Mouse (Mus musculus) midbrain, embryonic 16.5 days (tissue): ENCODE data around the gene Fkbp15. TPM values are rescaled to one million over a fixed set of nuclear protein-coding genes. Genes with fewer than 3 reads are reported as not detected.

ENCODE experiments used
- ATAC-seq: fragments of 200-750 bp; cut with Nextera tagmentation; 2 replicates; pipeline ENCODE4 v1.8.0; 2017; ENCODE audit warnings: moderate TSS enrichment
- H3K27ac ChIP-seq: fragments of 300-500 bp; sonication (generic); 2 replicates; pipeline ENCODE4 v1.5.1; 2014; ENCODE audit warnings: mild to moderate bottlenecking, low read length, mixed read lengths
- H3K27me3 ChIP-seq: fragments of 300-500 bp; sonication (generic); 2 replicates; pipeline ENCODE4 v1.6.1; 2014; ENCODE audit warnings: low read depth, low read length, mixed read lengths; ENCODE audit not compliant: control insufficient read depth, insufficient read depth
- H3K36me3 ChIP-seq: fragments of 300-500 bp; sonication (generic); 2 replicates; pipeline ENCODE4 v1.6.1; 2014; ENCODE audit warnings: mild to moderate bottlenecking, low read length, moderate library complexity, mixed read lengths; ENCODE audit not compliant: control insufficient read depth, insufficient read depth
- H3K4me1 ChIP-seq: fragments of 300-500 bp; sonication (generic); 2 replicates; pipeline ENCODE4 v1.6.1; 2014; ENCODE audit warnings: mild to moderate bottlenecking, low read length, mixed read lengths; ENCODE audit not compliant: control insufficient read depth, insufficient read depth
- H3K4me2 ChIP-seq: fragments of 300-500 bp; sonication (generic); 2 replicates; pipeline ENCODE4 v1.6.1; 2014; ENCODE audit warnings: mild to moderate bottlenecking, low read length, mixed read lengths
- H3K4me3 ChIP-seq: fragments of 300-500 bp; sonication (generic); 2 replicates; pipeline ENCODE4 v1.5.1; 2014; ENCODE audit warnings: low read depth, mild to moderate bottlenecking, low read length, moderate library complexity, mixed read lengths
- H3K9ac ChIP-seq: fragments of 300-500 bp; sonication (generic); 2 replicates; pipeline ENCODE4 v1.6.1; 2014; ENCODE audit warnings: low read depth, low read length, mixed read lengths
- H3K9me3 ChIP-seq: fragments of 300-500 bp; sonication (generic); replicated peaks from 2 replicates; pipeline ENCODE4 v1.6.1; 2014; ENCODE audit warnings: mild to moderate bottlenecking, low read length, mixed read lengths; ENCODE audit not compliant: control insufficient read depth, poor library complexity, severe bottlenecking
- WGBS: fragments of 180-500 bp; shearing (Covaris S2); extraction: QIAGEN DNeasy Blood & Tissue Kit; methylation state at CpG from one replicate; pipeline ENCODE4 v1.1.7; 2014; 5-methylcytosine and 5-hydroxymethylcytosine counted together
- polyA plus RNA-seq: library from polyadenylated mRNA; unstranded; fragments of >200 nt; fragmentation: Nextera tagmentation; extraction: Ambion mirVana; gene quantifications from 2 replicates; pipeline ENCODE4 v1.2.1, GENCODE M21; 2015

Gene Fkbp15
- polyA plus RNA-seq, 1 experiment from 2014 or later: 21.9 TPM

- Histone ChIP-seq H3K4me1 (peaks cover 23% of the 10 kb centered on the region), H3K36me3 (no peaks in the 10 kb centered on the region), H3K27ac (no peak overlapping the region), H3K4me3 (peak overlapping the region; percentile 89; the same call in 1 of the 2 replicates), H3K27me3 (no peaks in the 10 kb centered on the region), H3K9me3 (no peaks in the 10 kb centered on the region), H3K4me2 (peak overlapping the region; percentile 71), H3K9ac (no peak overlapping the region)
- WGBS: 90% methylated on average over 1 of the region's 1 CpGs
- ATAC-seq: no peak
Observed at GRCm38 (mm10) chr4:62361997-62362396, 1.6 kb upstream of the Fkbp15 start.

- peaks cover 23% of the 10 kb centered on the region for H3K4me1 ChIP-seq
- H3K4me2 ChIP-seq: peak overlapping the region; percentile 71
- H3K9ac ChIP-seq: peak overlapping the region; percentile 64; the same call in 1 of the 2 replicates
- WGBS: 47% methylated on average over 6 of the region's 6 CpGs
- H3K27ac ChIP-seq: no peak overlapping the region
- H3K27me3 ChIP-seq: no peaks in the 10 kb centered on the region
- H3K4me3 ChIP-seq: peak overlapping the region; percentile 89
- H3K36me3 ChIP-seq: no peaks in the 10 kb centered on the region
- ATAC-seq: no peak
- H3K9me3 ChIP-seq: no peaks in the 10 kb centered on the region
Observed at GRCm38 (mm10) chr4:62361571-62361970, 1.2 kb upstream of the Fkbp15 start.

GRCm38 (mm10) chr4:62360805-62361455, 582 bp upstream of the Fkbp15 start:
- H3K9ac ChIP-seq: peak overlapping the region; percentile 64
- no peaks in the 10 kb centered on the region for H3K36me3 ChIP-seq
- H3K4me3 ChIP-seq: peak overlapping the region; percentile 89
- ATAC-seq: peak; percentile 36; the same call in 1 of the 2 replicates
- H3K27me3 ChIP-seq: no peaks in the 10 kb centered on the region
- H3K9me3 ChIP-seq: no peaks in the 10 kb centered on the region
- H3K4me2 ChIP-seq: peak overlapping the region; percentile 71
- peaks cover 23% of the 10 kb centered on the region for H3K4me1 ChIP-seq
- H3K27ac ChIP-seq: peak overlapping the region; percentile 61
- WGBS: under 1% methylated on average over 21 of the region's 22 CpGs

- Histone ChIP-seq H3K4me1 (peaks cover 23% of the 10 kb centered on the region), H3K4me3 (peak overlapping the region; percentile 89), H3K27ac (no peak overlapping the region), H3K9ac (peak overlapping the region; percentile 84), H3K9me3 (no peaks in the 10 kb centered on the region), H3K27me3 (no peaks in the 10 kb centered on the region), H3K4me2 (peak overlapping the region; percentile 90), H3K36me3 (no peaks in the 10 kb centered on the region)
- no peak for ATAC-seq
- WGBS: 45% methylated on average over 7 of the region's 7 CpGs
Observed at GRCm38 (mm10) chr4:62359256-62359775, 1.0 kb downstream of the Fkbp15 start.

- H3K4me3 ChIP-seq: no peak overlapping the region
- WGBS: 85% methylated on average over 1 of the region's 1 CpGs
- H3K4me1 ChIP-seq: peaks cover 23% of the 10 kb centered on the region
- no peak overlapping the region for H3K4me2 ChIP-seq
- H3K27ac ChIP-seq: no peak overlapping the region
- no peaks in the 10 kb centered on the region for H3K36me3 ChIP-seq
- H3K27me3 ChIP-seq: no peaks in the 10 kb centered on the region
- H3K9ac ChIP-seq: no peak overlapping the region
- no peak for ATAC-seq
- no peaks in the 10 kb centered on the region for H3K9me3 ChIP-seq
Observed at GRCm38 (mm10) chr4:62357631-62358148, 2.7 kb downstream of the Fkbp15 start.

- H3K27ac ChIP-seq: no peak overlapping the region
- H3K36me3 ChIP-seq: peaks cover 12% of the 10 kb centered on the region
- H3K4me2 ChIP-seq: no peak overlapping the region
- no peak overlapping the region for H3K9ac ChIP-seq
- H3K9me3 ChIP-seq: no peaks in the 10 kb centered on the region
- no peak for ATAC-seq
- H3K27me3 ChIP-seq: no peaks in the 10 kb centered on the region
- H3K4me3 ChIP-seq: no peak overlapping the region
- 93% methylated on average over 2 of the region's 2 CpGs for WGBS
- H3K4me1 ChIP-seq: no peaks in the 10 kb centered on the region
Observed at GRCm38 (mm10) chr4:62349371-62349770, 11.0 kb downstream of the Fkbp15 start.

GRCm38 (mm10) chr4:62348329-62348705, 12.0 kb downstream of the Fkbp15 start:
- H3K27ac ChIP-seq: peak overlapping the region; percentile 26; the same call in 1 of the 2 replicates
- H3K36me3 ChIP-seq: peaks cover 12% of the 10 kb centered on the region

GRCm38 (mm10) chr4:62347605-62348328, 12.6 kb downstream of the Fkbp15 start:
- H3K4me1 ChIP-seq: no peaks in the 10 kb centered on the region
- H3K9ac ChIP-seq: no peak overlapping the region
- no peak overlapping the region for H3K4me2 ChIP-seq
- no peaks in the 10 kb centered on the region for H3K27me3 ChIP-seq
- no peak overlapping the region for H3K27ac ChIP-seq
- no peaks in the 10 kb centered on the region for H3K9me3 ChIP-seq
- no peak for ATAC-seq
- peaks cover 12% of the 10 kb centered on the region for H3K36me3 ChIP-seq
- H3K4me3 ChIP-seq: no peak overlapping the region
- WGBS: 79% methylated on average over 9 of the region's 9 CpGs

More at GRCm38 (mm10) chr4:62348329-62348705, 12.0 kb downstream of the Fkbp15 start:
- Histone ChIP-seq H3K9me3 (no peaks in the 10 kb centered on the region), H3K4me1 (no peaks in the 10 kb centered on the region), H3K4me2 (no peak overlapping the region), H3K4me3 (no peak overlapping the region), H3K9ac (no peak overlapping the region), H3K27me3 (no peaks in the 10 kb centered on the region)
- ATAC-seq: no peak
- WGBS: 80% methylated on average over 2 of the region's 2 CpGs

GRCm38 (mm10) chr4:62345827-62346226, 14.5 kb downstream of the Fkbp15 start:
- H3K9me3 ChIP-seq: no peaks in the 10 kb centered on the region
- no peak for ATAC-seq
- WGBS: 90% methylated on average over 4 of the region's 4 CpGs

More at GRCm38 (mm10) chr4:62345827-62346226, 14.5 kb downstream of the Fkbp15 start:
- Histone ChIP-seq H3K4me1 (no peaks in the 10 kb centered on the region), H3K9ac (no peak overlapping the region), H3K27ac (no peak overlapping the region), H3K36me3 (peaks cover 14% of the 10 kb centered on the region), H3K4me2 (no peak overlapping the region), H3K4me3 (no peak overlapping the region), H3K27me3 (no peaks in the 10 kb centered on the region)
